8 mouse cellular contexts compared by ENCODE assay signal in the genomic region with DNA sequence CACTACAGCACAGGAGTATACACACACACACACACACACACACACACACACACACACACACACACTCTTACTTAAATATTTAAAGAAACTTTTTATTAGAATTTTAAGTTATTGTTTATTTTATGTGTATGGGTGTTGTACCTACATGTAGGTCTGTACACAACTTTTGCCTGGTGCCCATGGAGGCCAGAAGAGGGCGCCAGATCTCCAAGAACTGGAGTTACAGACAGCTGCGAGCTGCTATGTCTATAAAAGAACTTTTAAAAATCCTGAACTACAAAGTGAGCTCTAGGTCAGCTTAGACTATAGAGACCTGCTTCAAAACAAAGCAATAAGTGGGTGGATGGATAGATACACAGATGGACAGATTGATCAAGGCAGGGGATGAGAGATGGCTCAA. TPM values are rescaled to one million over a fixed set of nuclear protein-coding genes. Genes with fewer than 3 reads are reported as not detected.
DNase-seq lines count a peak whose midpoint lies in the region; ATAC-seq and TF ChIP-seq lines count a peak whose summit lies in the region.
"Had no signal": no experiment of that assay in that cellular context is flagged by ENCODE, and none has a peak within 500 bp of the region (broad histone marks: within the 10 kb centered on the region; RNA-seq: fewer than 3 reads in every experiment).

No protein-coding gene starts in this region.

- H3K9ac ChIP-seq in midbrain, embryonic 13.5 days (replicated peaks), result no peak overlapping the region
- H3K9ac ChIP-seq in liver, postnatal 0 days (replicated peaks), result no peak overlapping the region
- H3K9ac ChIP-seq: heart, embryonic 15.5 days had no signal

- peaks cover 37% of the 10 kb centered on the region for H3K36me3 ChIP-seq in midbrain, embryonic 10.5 days
- H3K36me3 ChIP-seq in midbrain, embryonic 13.5 days, result peaks cover 25% of the 10 kb centered on the region
- peaks cover 24% of the 10 kb centered on the region for H3K36me3 ChIP-seq in liver, postnatal 0 days (replicated peaks; ENCODE audit: insufficient read depth, low read length)
- H3K36me3 ChIP-seq in small intestine, adult 2 months (ENCODE audit: control insufficient read depth, insufficient read depth, low read length), result peaks cover 28% of the 10 kb centered on the region

- ATAC-seq in midbrain, embryonic 13.5 days, result no peak
- no peak for ATAC-seq in liver, postnatal 0 days

- 31% methylated on average over 2 of the region's 2 CpGs for WGBS in midbrain, embryonic 10.5 days
- WGBS in midbrain, embryonic 13.5 days, result 26% methylated on average over 2 of the region's 2 CpGs
- 27% methylated on average over 2 of the region's 2 CpGs for WGBS in liver, postnatal 0 days (ENCODE audit: insufficient replicate concordance)
- WGBS in small intestine, adult 2 months, result 21% methylated on average over 2 of the region's 2 CpGs

- no peak overlapping the region for H3K4me2 ChIP-seq in midbrain, embryonic 13.5 days (replicated peaks)
- no peak overlapping the region for H3K4me2 ChIP-seq in liver, postnatal 0 days (ENCODE audit: low read depth, low read length)
- H3K4me2 ChIP-seq: heart, embryonic 15.5 days had no signal

- no peaks in the 10 kb centered on the region for H3K27me3 ChIP-seq in midbrain, embryonic 10.5 days (ENCODE audit: low read depth, poor library complexity, severe bottlenecking)
- H3K27me3 ChIP-seq in midbrain, embryonic 13.5 days, result no peaks in the 10 kb centered on the region
- no peaks in the 10 kb centered on the region for H3K27me3 ChIP-seq in liver, postnatal 0 days (ENCODE audit: insufficient read depth, low read length)
- H3K27me3 ChIP-seq in small intestine, adult 2 months (ENCODE audit: control insufficient read depth, insufficient read depth, low read length), result no peaks in the 10 kb centered on the region
- H3K27me3 ChIP-seq: heart, embryonic 15.5 days had no signal

- no peaks in the 10 kb centered on the region for H3K9me3 ChIP-seq in midbrain, embryonic 10.5 days (replicated peaks)
- no peaks in the 10 kb centered on the region for H3K9me3 ChIP-seq in midbrain, embryonic 13.5 days
- H3K9me3 ChIP-seq in liver, postnatal 0 days (ENCODE audit: low read length), result no peaks in the 10 kb centered on the region
- H3K9me3 ChIP-seq: heart, embryonic 15.5 days had no signal

- no peak overlapping the region for H3K4me3 ChIP-seq in midbrain, embryonic 10.5 days
- H3K4me3 ChIP-seq in midbrain, embryonic 13.5 days (replicated peaks), result no peak overlapping the region
- H3K4me3 ChIP-seq in liver, postnatal 0 days (ENCODE audit: low read depth, low read length), result no peak overlapping the region
- H3K4me3 ChIP-seq in small intestine, adult 2 months (ENCODE audit: low read depth, low read length), result no peak overlapping the region
- H3K4me3 ChIP-seq: heart, embryonic 15.5 days had no signal

- intact Hi-C loops in heart, postnatal 10 days (cut with DNase I), result no loop called here

- TF ChIP-seq CTCF in liver, postnatal 0 days (IDR thresholded peaks at IDR 0.05; ENCODE audit: low read depth), result peak; percentile 74
- TF ChIP-seq CTCF in small intestine, adult 2 months (IDR thresholded peaks at IDR 0.05; ENCODE audit: extremely low read depth, insufficient read length, insufficient replicate concordance, low read depth, low read length), result peak; percentile 70; the same call in 1 of the 2 replicates

- no peak for TF ChIP-seq EP300 in liver, postnatal 0 days (IDR thresholded peaks at IDR 0.05; ENCODE audit: low read depth)

- H3K27ac ChIP-seq in midbrain, embryonic 10.5 days (replicated peaks), result no peak overlapping the region
- no peak overlapping the region for H3K27ac ChIP-seq in midbrain, embryonic 13.5 days
- no peak overlapping the region for H3K27ac ChIP-seq in liver, postnatal 0 days (ENCODE audit: low read depth)
- H3K27ac ChIP-seq in small intestine, adult 2 months (ENCODE audit: insufficient read depth, low read depth, low read length), result no peak overlapping the region
- H3K27ac ChIP-seq: heart, embryonic 15.5 days had no signal

- no peaks in the 10 kb centered on the region for H3K4me1 ChIP-seq in midbrain, embryonic 10.5 days
- no peaks in the 10 kb centered on the region; the same call in 1 of the 2 replicates for H3K4me1 ChIP-seq in midbrain, embryonic 13.5 days (replicated peaks)
- no peaks in the 10 kb centered on the region for H3K4me1 ChIP-seq in liver, postnatal 0 days (ENCODE audit: insufficient read depth)
- no peaks in the 10 kb centered on the region for H3K4me1 ChIP-seq in small intestine, adult 2 months (ENCODE audit: control insufficient read depth, insufficient read depth, insufficient read length, low read length)

- TF ChIP-seq POLR2A in small intestine, adult 2 months (IDR thresholded peaks at IDR 0.05; ENCODE audit: low read depth, low read length), result no peak

- DNase-seq in midbrain, embryonic 10.5 days (ENCODE audit: low spot score), result peak; percentile 50
- peak; percentile 71 for DNase-seq in R1 (ENCODE audit: low read depth, low spot score)
- DNase-seq in cerebellum, adult 8-10 months, result peak; percentile 58
- peak; percentile 68 to 76 for DNase-seq in heart, postnatal 10 days
- peak; percentile 78 for DNase-seq in liver, postnatal 0 days

RNA-seq across cellular contexts. Expression of a gene that starts 18.6 kb away (rescaled TPM):
- polyA plus RNA-seq in midbrain, embryonic 10.5 days (2016; fragmentation: Nextera tagmentation; extraction: Ambion mirVana), result 123 and 137 TPM in 2 replicates
- 157 and 169 TPM in 2 replicates for polyA plus RNA-seq in midbrain, embryonic 13.5 days (2015; fragmentation: Nextera tagmentation; extraction: Ambion mirVana)
- total RNA-seq in heart, postnatal 10 days (2021), result 10 to 100 TPM; 83.1 to 89.9 TPM
- 41.5 and 43.2 TPM in 2 replicates for polyA plus RNA-seq in liver, postnatal 0 days (2015; fragmentation: Nextera tagmentation; extraction: Ambion mirVana)
- polyA plus RNA-seq in small intestine, adult 2 months (2012; rRNA removed), result 66.5 and 133 TPM in 2 replicates

RNA-seq across cellular contexts. Expression of a gene that starts 55.7 kb away (rescaled TPM):
- 34.0 and 34.4 TPM in 2 replicates for polyA plus RNA-seq in midbrain, embryonic 10.5 days (2016; fragmentation: Nextera tagmentation; extraction: Ambion mirVana)
- polyA plus RNA-seq in midbrain, embryonic 13.5 days (2015; fragmentation: Nextera tagmentation; extraction: Ambion mirVana), result 44.5 and 46.1 TPM in 2 replicates
- total RNA-seq in heart, postnatal 10 days (2021), result 10 to 100 TPM; 11.1 to 12.3 TPM
- 28.4 and 30.2 TPM in 2 replicates for polyA plus RNA-seq in liver, postnatal 0 days (2015; fragmentation: Nextera tagmentation; extraction: Ambion mirVana)
- 60.3 and 96.4 TPM in 2 replicates for polyA plus RNA-seq in small intestine, adult 2 months (2012; rRNA removed)
